Comparison of ENCODE assay signal across 8 mouse cellular contexts in the genomic region with DNA sequence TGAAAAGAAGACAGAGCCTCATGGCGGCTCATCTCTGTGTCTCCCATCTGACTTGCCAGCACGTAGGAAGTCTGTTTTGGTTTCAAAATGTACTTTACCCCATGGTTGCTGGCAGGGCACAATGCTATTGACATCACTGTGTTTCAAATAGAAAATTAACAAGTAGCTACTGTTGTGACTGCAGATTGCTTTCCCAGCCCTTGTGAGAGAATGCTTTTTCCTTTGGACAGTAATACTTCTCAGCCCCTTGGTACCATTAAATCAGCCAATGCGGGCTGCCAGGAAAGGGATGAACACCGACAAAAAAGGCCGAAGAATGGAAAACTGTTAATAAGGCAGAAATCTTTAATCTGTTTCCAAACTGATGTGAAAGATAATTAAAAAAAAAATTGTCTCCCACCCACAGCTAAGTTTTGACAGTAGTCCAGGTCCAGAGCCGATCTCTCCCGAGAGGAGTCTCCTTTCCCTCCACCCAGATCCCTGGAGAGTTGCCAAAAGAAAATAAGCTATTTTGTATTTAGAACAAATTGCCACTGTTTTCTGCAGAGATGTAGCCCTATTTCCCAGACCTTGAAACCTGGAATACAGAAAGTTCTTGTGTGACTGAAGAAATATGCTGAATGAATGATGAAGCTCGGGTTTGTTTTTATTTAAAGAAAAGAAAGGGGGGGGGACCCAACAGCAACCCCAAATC. TPM values are rescaled to one million over a fixed set of nuclear protein-coding genes. Genes with fewer than 3 reads are reported as not detected.
DNase-seq lines count a peak whose midpoint lies in the region; ATAC-seq and TF ChIP-seq lines count a peak whose summit lies in the region.

No protein-coding gene starts in this region.

- H3K27me3 ChIP-seq in lung, postnatal 0 days (replicated peaks; ENCODE audit: insufficient read depth, low read length): no peaks in the 10 kb centered on the region
- H3K27me3 ChIP-seq in hindbrain, embryonic 15.5 days: no peaks in the 10 kb centered on the region
- no peaks in the 10 kb centered on the region for H3K27me3 ChIP-seq in stomach, embryonic 15.5 days (replicated peaks)

- H3K4me1 ChIP-seq in lung, postnatal 0 days (ENCODE audit: insufficient read depth, low read depth, low read length): peaks cover 2% of the 10 kb centered on the region; the same call in 1 of the 2 replicates
- peaks cover 30% of the 10 kb centered on the region for H3K4me1 ChIP-seq in hindbrain, embryonic 15.5 days (replicated peaks)
- H3K4me1 ChIP-seq in stomach, embryonic 15.5 days: peaks cover 15% of the 10 kb centered on the region

- no peaks in the 10 kb centered on the region for H3K36me3 ChIP-seq in lung, postnatal 0 days (ENCODE audit: insufficient read depth, low read length)
- H3K36me3 ChIP-seq in hindbrain, embryonic 15.5 days: no peaks in the 10 kb centered on the region
- no peaks in the 10 kb centered on the region for H3K36me3 ChIP-seq in stomach, embryonic 15.5 days

- intact Hi-C loops in heart, postnatal 14 days (cut with DNase I): no loop called here

- no peak for ATAC-seq in lung, postnatal 0 days
- ATAC-seq in hindbrain, embryonic 15.5 days (ENCODE audit: low FRiP score, low read depth): no peak
- no peak for ATAC-seq in stomach, embryonic 15.5 days (ENCODE audit: insufficient read depth, low FRiP score, low read depth)

- TF ChIP-seq CTCF in lung, postnatal 0 days (IDR thresholded peaks at IDR 0.05): no peak

- 54% methylated on average over 8 of the region's 8 CpGs for WGBS in lung, postnatal 0 days
- WGBS in hindbrain, embryonic 15.5 days: 43% methylated on average over 8 of the region's 8 CpGs
- 55% methylated on average over 8 of the region's 8 CpGs for WGBS in stomach, embryonic 15.5 days

- H3K9ac ChIP-seq in lung, postnatal 0 days (replicated peaks; ENCODE audit: low read depth): no peak overlapping the region
- H3K9ac ChIP-seq in hindbrain, embryonic 15.5 days: peak overlapping the region; percentile 20; the same call in 1 of the 2 replicates
- no peak overlapping the region for H3K9ac ChIP-seq in stomach, embryonic 15.5 days

- H3K4me2 ChIP-seq in lung, postnatal 0 days (replicated peaks; ENCODE audit: low read depth, low read length): peak overlapping the region; percentile 32
- peak overlapping the region; percentile 48 for H3K4me2 ChIP-seq in hindbrain, embryonic 15.5 days
- H3K4me2 ChIP-seq in stomach, embryonic 15.5 days: peak overlapping the region; percentile 3; the same call in 1 of the 2 replicates

- H3K4me3 ChIP-seq in lung, postnatal 0 days (ENCODE audit: low read depth, low read length): no peak overlapping the region
- H3K4me3 ChIP-seq in hindbrain, embryonic 15.5 days: no peak overlapping the region
- H3K4me3 ChIP-seq in stomach, embryonic 15.5 days (replicated peaks): no peak overlapping the region

- no peak for TF ChIP-seq EP300 in lung, postnatal 0 days (IDR thresholded peaks at IDR 0.05)

- no peaks in the 10 kb centered on the region for H3K9me3 ChIP-seq in lung, postnatal 0 days (ENCODE audit: low read length)
- no peaks in the 10 kb centered on the region for H3K9me3 ChIP-seq in hindbrain, embryonic 15.5 days
- no peaks in the 10 kb centered on the region for H3K9me3 ChIP-seq in stomach, embryonic 15.5 days

- no peak overlapping the region for H3K27ac ChIP-seq in lung, postnatal 0 days (ENCODE audit: low read length)
- H3K27ac ChIP-seq in hindbrain, embryonic 15.5 days (replicated peaks): peak overlapping the region; percentile 75
- peak overlapping the region; percentile 31; the same call in 1 of the 2 replicates for H3K27ac ChIP-seq in stomach, embryonic 15.5 days

- peak; percentile 30 to 62 for DNase-seq in heart, adult 18-20 months
- no peak for DNase-seq in heart, postnatal 14 days
- DNase-seq in lung, postnatal 0 days (ENCODE audit: low spot score): no peak
- DNase-seq in lung, postnatal 14 days: no peak
- no peak for DNase-seq in thymus, postnatal 0 days (ENCODE audit: low spot score)
- DNase-seq in urinary bladder, postnatal 14 days (ENCODE audit: low spot score): no peak

RNA-seq across cellular contexts. Expression of a gene that starts 11.2 kb away (rescaled TPM):
- total RNA-seq in heart, adult 18-20 months (2021): not detected
- not detected for total RNA-seq in heart, postnatal 14 days (2021)
- 2.2 TPM in 1 of 2 replicates, not detected in the other for polyA plus RNA-seq in lung, postnatal 0 days (2015; fragmentation: Nextera tagmentation; extraction: Ambion mirVana)
- not detected in 2 replicates for polyA plus RNA-seq in hindbrain, embryonic 15.5 days (2015; fragmentation: Nextera tagmentation; extraction: Ambion mirVana)
- polyA plus RNA-seq in stomach, embryonic 15.5 days (2015; fragmentation: Nextera tagmentation; extraction: Ambion mirVana): 2.5 TPM in 1 of 2 replicates, not detected in the other
- 2.1 and 2.5 TPM in 2 replicates for polyA plus RNA-seq in thymus, postnatal 0 days (2015; fragmentation: Nextera tagmentation; extraction: Ambion mirVana)

RNA-seq across cellular contexts. Expression of a gene that starts 30.0 kb away (rescaled TPM):
- total RNA-seq in heart, adult 18-20 months (2021): 10 to 100 TPM; 33.5 to 34.6 TPM
- 10 to 100 TPM; 29.7 to 31.6 TPM for total RNA-seq in heart, postnatal 14 days (2021)
- polyA plus RNA-seq in lung, postnatal 0 days (2015; fragmentation: Nextera tagmentation; extraction: Ambion mirVana): 35.8 and 40.0 TPM in 2 replicates
- 28.3 and 31.6 TPM in 2 replicates for polyA plus RNA-seq in hindbrain, embryonic 15.5 days (2015; fragmentation: Nextera tagmentation; extraction: Ambion mirVana)
- polyA plus RNA-seq in stomach, embryonic 15.5 days (2015; fragmentation: Nextera tagmentation; extraction: Ambion mirVana): 38.2 TPM in 2 replicates
- 56.4 and 66.0 TPM in 2 replicates for polyA plus RNA-seq in thymus, postnatal 0 days (2015; fragmentation: Nextera tagmentation; extraction: Ambion mirVana)

RNA-seq across cellular contexts. Expression of a gene that starts 50.1 kb away (rescaled TPM):
- total RNA-seq in heart, adult 18-20 months (2021): 10 to 100 TPM; 37.8 to 42.7 TPM
- 10 to 100 TPM; 37.0 to 40.7 TPM for total RNA-seq in heart, postnatal 14 days (2021)
- polyA plus RNA-seq in lung, postnatal 0 days (2015; fragmentation: Nextera tagmentation; extraction: Ambion mirVana): 40.4 and 43.0 TPM in 2 replicates
- polyA plus RNA-seq in hindbrain, embryonic 15.5 days (2015; fragmentation: Nextera tagmentation; extraction: Ambion mirVana): 48.7 and 52.7 TPM in 2 replicates
- 36.1 and 37.8 TPM in 2 replicates for polyA plus RNA-seq in stomach, embryonic 15.5 days (2015; fragmentation: Nextera tagmentation; extraction: Ambion mirVana)
- 40.5 and 45.0 TPM in 2 replicates for polyA plus RNA-seq in thymus, postnatal 0 days (2015; fragmentation: Nextera tagmentation; extraction: Ambion mirVana)

Comparison
In these comparisons a context has a peak if more than half of its experiments do, and no peak if none do; other contexts are left out.
1. DNase-seq: peak in heart, adult 18-20 months (2 of 2); none in heart, postnatal 14 days (0 of 2), lung, postnatal 0 days (single experiment), lung, postnatal 14 days (single experiment), thymus, postnatal 0 days (single experiment) and urinary bladder, postnatal 14 days (single experiment).
2. Peak in every context shown above with its lines, with median percentiles within 50 percentile points of each other: H3K4me2 ChIP-seq.